Mouse (Mus musculus) heart, postnatal 0 days (tissue): ENCODE measurements around the gene Gzmm. TPM values are rescaled to one million over a fixed set of nuclear protein-coding genes. Genes with fewer than 3 reads are reported as not detected.

Experiments
- ATAC-seq: fragments of 200-750 bp; cut with Nextera tagmentation; 2 replicates; pipeline ENCODE4 v1.8.0; 2017; ENCODE audit warnings: low read depth, moderate number of reproducible peaks, moderate library complexity; ENCODE audit not compliant: insufficient read depth
- DNase-seq: peaks from one replicate; pipeline ENCODE4 v3.0.0-alpha.2; 2016; ENCODE audit warnings: low spot score
- H3K27ac ChIP-seq: fragments of 300-500 bp; sonication (generic); 2 replicates; pipeline ENCODE4 v1.5.1; 2014; ENCODE audit warnings: low read depth, mild to moderate bottlenecking
- H3K27me3 ChIP-seq: fragments of 300-500 bp; sonication (generic); 2 replicates; pipeline ENCODE4 v1.6.1; 2014; ENCODE audit warnings: low read length, mixed read lengths; ENCODE audit not compliant: control insufficient read depth, insufficient read depth
- H3K36me3 ChIP-seq: fragments of 300-500 bp; sonication (generic); replicated peaks from 2 replicates; pipeline ENCODE4 v1.6.1; 2014; ENCODE audit warnings: low read length, mixed read lengths; ENCODE audit not compliant: control insufficient read depth, insufficient read depth
- H3K4me1 ChIP-seq: fragments of 300-500 bp; sonication (generic); 2 replicates; pipeline ENCODE4 v1.6.1; 2014; ENCODE audit warnings: antibody characterized with exemption; ENCODE audit not compliant: control insufficient read depth, insufficient read depth
- H3K4me2 ChIP-seq: fragments of 300-500 bp; sonication (generic); 2 replicates; pipeline ENCODE4 v1.6.1; 2014; ENCODE audit warnings: low read depth, mild to moderate bottlenecking, low read length, moderate library complexity
- H3K4me3 ChIP-seq: fragments of 300-500 bp; sonication (generic); 2 replicates; pipeline ENCODE4 v1.5.1; 2014; ENCODE audit warnings: low read depth, low read length
- H3K9ac ChIP-seq: fragments of 300-500 bp; sonication (generic); replicated peaks from 2 replicates; pipeline ENCODE4 v1.6.1; 2014; ENCODE audit warnings: low read depth, low read length, mixed read lengths
- H3K9me3 ChIP-seq: fragments of 300-500 bp; sonication (generic); replicated peaks from 2 replicates; pipeline ENCODE4 v1.6.1; 2016; ENCODE audit warnings: low read length; ENCODE audit not compliant: control insufficient read depth
- CTCF ChIP-seq: IDR thresholded peaks from 2 replicates; pipeline ENCODE4 v1.5.1; 2016; ENCODE audit warnings: antibody characterized with exemption, control low read depth, low read depth
- EP300 ChIP-seq: IDR thresholded peaks from 2 replicates; pipeline ENCODE4 v1.6.1; 2016; ENCODE audit warnings: antibody characterized with exemption, low read depth
- WGBS: fragments of 180-500 bp; shearing (Covaris S2); extraction: QIAGEN DNeasy Blood & Tissue Kit; methylation state at CpG from one replicate; pipeline ENCODE4 v1.1.7; 2014; 5-methylcytosine and 5-hydroxymethylcytosine counted together
- polyA plus RNA-seq: library from polyadenylated mRNA; unstranded; fragments of >200 nt; fragmentation: Nextera tagmentation; extraction: Ambion mirVana; gene quantifications from 2 replicates; pipeline ENCODE4 v1.2.1, GENCODE M21; 2015
- total RNA-seq: library from RNA; depleted of rRNA; stranded (reverse); fragments of >200 nt; gene quantifications from 2 replicates; pipeline ENCODE4 v1.2.3, GENCODE M21; 2014; ENCODE audit warnings: low replicate concordance

Gene Gzmm
- total and polyA plus RNA-seq, 2 experiments from 2014 or later = 2.4 to 2.8 TPM

GRCm38 (mm10) chr10:79695231-79696128, 6.7 kb downstream of the Gzmm start:
- 41% methylated on average over 13 of the region's 13 CpGs for WGBS
- H3K9me3 ChIP-seq = no peaks in the 10 kb centered on the region
- H3K27ac ChIP-seq = peak overlapping the region; percentile 86
- H3K4me2 ChIP-seq = peak overlapping the region; percentile 11; the same call in 1 of the 2 replicates
- peak; percentile 97 for TF ChIP-seq CTCF
- TF ChIP-seq EP300 = 0 out of 2 replicates have a peak, but pooled peaks have one; percentile 42
- H3K4me1 ChIP-seq = peaks cover 24% of the 10 kb centered on the region
- no peak overlapping the region for H3K9ac ChIP-seq
- peak; percentile 92 for DNase-seq
- ATAC-seq = peak; percentile 85
- no peaks in the 10 kb centered on the region for H3K36me3 ChIP-seq
- no peak overlapping the region for H3K4me3 ChIP-seq
- no peaks in the 10 kb centered on the region for H3K27me3 ChIP-seq

DNA sequence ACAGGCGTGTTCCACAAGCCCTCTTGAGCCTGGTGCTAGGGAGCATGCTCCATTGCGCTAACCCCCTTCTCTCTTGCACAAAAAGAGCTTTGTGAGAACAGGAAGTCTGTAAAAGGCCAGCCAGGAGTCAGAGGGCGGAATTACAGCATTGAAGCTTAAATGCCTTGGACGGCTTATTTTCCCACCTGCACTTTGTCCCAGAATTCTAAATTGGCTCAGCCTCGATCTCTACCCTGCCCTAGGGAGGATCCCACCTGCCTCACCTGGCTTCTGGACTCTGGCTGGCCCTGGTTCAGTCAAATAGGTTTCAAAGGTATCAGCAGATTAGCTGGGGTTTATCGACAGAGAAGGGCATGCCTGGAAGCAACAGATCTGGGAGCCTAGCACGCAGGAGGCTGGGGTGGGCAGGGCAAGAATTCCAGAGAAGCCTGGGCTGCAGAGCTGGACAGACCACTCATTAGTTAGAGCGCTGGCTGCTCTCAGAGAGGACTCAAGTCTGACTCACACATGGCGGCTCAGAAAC, 7.4 kb downstream of the Gzmm start:
- Histone ChIP-seq H3K36me3 (no peaks in the 10 kb centered on the region), H3K4me3 (no peak overlapping the region), H3K4me1 (peaks cover 31% of the 10 kb centered on the region), H3K27me3 (no peaks in the 10 kb centered on the region), H3K27ac (peak overlapping the region; percentile 86), H3K9ac (no peak overlapping the region), H3K4me2 (peak overlapping the region; percentile 11; the same call in 1 of the 2 replicates), H3K9me3 (no peaks in the 10 kb centered on the region)
- ATAC-seq (no peak), DNase-seq (peak; percentile 55)
- 25% methylated on average over 9 of the region's 9 CpGs for WGBS
- TF ChIP-seq CTCF = no peak
- no peak; the same call in 1 of the 2 replicates for TF ChIP-seq EP300

DNA sequence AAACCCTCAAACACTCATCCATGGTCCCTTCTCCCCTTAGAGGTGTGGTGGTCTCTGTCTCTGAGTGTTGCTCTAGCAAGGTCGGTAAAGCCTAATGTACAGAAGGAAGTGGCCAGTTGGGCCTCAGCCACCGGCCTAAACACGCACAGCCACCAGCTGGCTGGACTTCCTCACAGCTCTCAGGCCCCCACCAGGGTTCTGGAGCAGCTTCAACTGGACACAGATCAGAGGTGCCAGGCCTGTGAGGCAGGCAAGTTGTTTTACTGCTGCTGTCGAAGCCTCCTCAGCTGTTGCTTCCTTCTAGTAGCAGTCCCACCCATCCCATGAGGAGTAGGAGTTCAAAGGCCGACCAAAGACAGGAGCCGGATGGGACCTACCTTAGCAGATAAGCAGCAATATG, 9.1 kb downstream of the Gzmm start:
- Histone ChIP-seq H3K36me3 (no peaks in the 10 kb centered on the region), H3K9me3 (no peaks in the 10 kb centered on the region), H3K27ac (peak overlapping the region; percentile 15; the same call in 1 of the 2 replicates), H3K9ac (no peak overlapping the region), H3K4me1 (peaks cover 41% of the 10 kb centered on the region), H3K4me3 (no peak overlapping the region), H3K4me2 (no peak overlapping the region), H3K27me3 (no peaks in the 10 kb centered on the region)
- DNase-seq (no peak), ATAC-seq (no peak)
- WGBS = 58% methylated on average over 6 of the region's 6 CpGs
- TF ChIP-seq CTCF (no peak), EP300 (no peak)

DNA sequence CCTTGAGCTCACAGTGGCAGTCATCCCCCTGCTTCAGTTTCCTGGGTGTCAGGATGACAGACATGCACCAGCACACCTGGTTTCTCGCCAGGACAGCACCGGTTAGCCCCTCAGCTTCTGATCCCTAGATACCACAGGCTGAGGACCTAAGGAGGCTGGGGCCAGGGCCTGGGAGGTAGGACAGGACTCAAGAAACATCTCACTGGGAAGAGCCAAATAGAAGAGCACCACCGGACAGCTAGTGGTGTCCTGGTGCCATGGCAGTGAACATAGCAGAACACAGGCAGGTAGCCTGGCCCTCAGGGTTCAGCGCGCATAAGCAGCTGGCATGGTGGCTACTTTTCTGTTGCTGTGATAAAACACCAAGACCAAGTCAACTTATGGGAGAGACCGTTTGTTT, 9.6 kb downstream of the Gzmm start:
- 87% methylated on average over 6 of the region's 6 CpGs for WGBS
- TF ChIP-seq CTCF (no peak), EP300 (no peak)
- DNase-seq (no peak), ATAC-seq (no peak)
- no peaks in the 10 kb centered on the region for H3K9me3 ChIP-seq
- H3K9ac ChIP-seq = no peak overlapping the region
- peaks cover 41% of the 10 kb centered on the region for H3K4me1 ChIP-seq
- H3K27ac ChIP-seq = no peak overlapping the region
- H3K4me3 ChIP-seq = no peak overlapping the region
- H3K36me3 ChIP-seq = no peaks in the 10 kb centered on the region
- no peaks in the 10 kb centered on the region for H3K27me3 ChIP-seq
- H3K4me2 ChIP-seq = no peak overlapping the region

GRCm38 (mm10) chr10:79700676-79701075, 11.9 kb downstream of the Gzmm start:
- Histone ChIP-seq H3K36me3 (no peaks in the 10 kb centered on the region), H3K4me3 (no peak overlapping the region), H3K9ac (0 out of 2 replicates have a peak overlapping the region, but pooled peaks have one; percentile 45), H3K27ac (peak overlapping the region; percentile 97), H3K4me2 (0 out of 2 replicates have a peak overlapping the region, but pooled peaks have one; percentile 15), H3K4me1 (peaks cover 39% of the 10 kb centered on the region), H3K27me3 (no peaks in the 10 kb centered on the region), H3K9me3 (no peaks in the 10 kb centered on the region)
- DNase-seq (peak; percentile 54), ATAC-seq (no peak)
- WGBS = 18% methylated on average over 7 of the region's 7 CpGs
- TF ChIP-seq CTCF (no peak), EP300 (peak; percentile 28; the same call in 1 of the 2 replicates)
